Mouse (Mus musculus) spleen, postnatal 10 days (tissue): ENCODE measurements around the gene Prkg1.

Experiments
- DNase-seq, 2 experiments: peaks; one replicate each; pipeline ENCODE4 v3.0.0; 2021 to 2022; ENCODE audit warnings: low spot score in 2 of 2

Gene Prkg1

GRCm38 (mm10) chr19:31743241-31744045, 21.4 kb downstream of the Prkg1 start:
- DNase-seq, result no peak

GRCm38 (mm10) chr19:31714900-31715299, 49.9 kb downstream of the Prkg1 start:
- DNase-seq, result no peak

DNA sequence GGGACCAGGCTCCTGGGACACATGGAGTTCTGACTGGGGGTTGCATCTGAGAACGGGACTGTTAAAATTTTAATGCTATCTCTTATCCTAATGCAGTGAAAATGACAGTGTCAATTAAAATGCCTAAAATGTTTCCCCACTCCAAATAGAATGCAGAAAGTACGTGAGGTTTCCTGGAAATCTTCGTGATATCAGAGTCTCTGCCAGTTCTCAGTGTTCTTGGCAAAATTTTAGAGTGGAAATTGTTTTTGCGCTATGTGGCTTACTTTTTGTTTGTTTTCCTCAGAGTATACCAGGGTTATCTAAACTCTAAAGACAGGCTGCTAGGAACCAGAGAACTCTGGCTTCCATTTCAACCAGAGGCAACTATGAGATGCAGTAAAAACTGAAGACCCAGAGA, 50.4 kb downstream of the Prkg1 start:
- DNase-seq, result no peak

DNA sequence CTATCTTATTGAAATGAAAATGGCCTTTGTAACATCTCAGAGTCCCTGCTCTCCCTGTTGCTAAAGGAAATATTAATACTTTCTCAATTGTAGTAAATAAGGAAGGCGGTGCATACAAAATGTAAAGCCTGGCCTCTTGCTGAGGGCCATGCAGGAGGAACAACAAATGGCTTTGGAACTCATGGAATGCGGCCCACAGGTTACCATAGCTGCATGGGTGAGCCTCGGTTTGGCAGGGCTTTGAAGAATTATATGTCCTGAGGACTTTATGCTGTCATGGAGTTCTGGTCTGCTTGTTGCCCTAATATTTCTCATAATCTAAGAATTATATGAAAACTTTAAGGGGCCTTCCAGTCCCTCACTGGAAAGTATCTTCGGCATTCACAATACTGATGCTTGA, 51.5 kb downstream of the Prkg1 start:
- no peak for DNase-seq

DNA sequence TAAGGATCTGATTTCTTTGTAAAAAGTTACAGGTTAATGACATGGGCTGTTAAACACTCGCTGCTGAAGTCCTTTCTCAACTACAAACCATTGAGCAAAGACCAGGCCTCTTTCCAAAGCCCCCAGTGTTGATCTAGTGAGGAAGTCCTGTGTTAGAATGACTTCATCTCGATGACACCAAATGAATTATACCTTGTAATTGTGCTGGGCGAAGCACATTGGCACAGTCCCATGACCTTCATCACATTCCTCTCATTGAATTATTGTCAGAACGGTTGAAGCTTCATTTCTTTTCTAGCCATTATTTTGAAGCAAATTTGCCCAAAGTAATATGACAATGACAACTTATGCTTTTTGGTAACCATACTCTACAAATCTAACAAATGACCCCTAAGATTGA, 54.5 kb downstream of the Prkg1 start:
- no peak for DNase-seq

- DNase-seq, result no peak
Observed at GRCm38 (mm10) chr19:31703991-31704390, 60.8 kb downstream of the Prkg1 start.

DNA sequence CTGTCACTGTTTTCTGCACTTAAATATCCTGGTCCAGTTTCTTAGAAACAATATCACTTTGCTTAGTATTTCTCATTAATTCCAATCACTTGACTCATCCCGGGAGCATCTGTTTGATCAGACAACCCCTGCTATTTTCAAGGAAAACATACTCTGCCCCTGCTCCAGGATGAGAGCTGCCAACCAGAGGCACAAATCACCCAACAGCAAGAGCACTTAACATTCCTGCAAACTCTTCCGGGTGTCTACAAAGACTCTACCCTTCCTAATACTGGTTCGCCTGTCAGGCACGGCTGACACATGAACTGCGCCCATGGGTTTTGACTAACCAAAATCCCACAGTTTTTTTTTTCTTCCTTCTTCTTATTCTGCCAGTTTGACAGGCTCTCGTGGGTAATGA, 65.9 kb downstream of the Prkg1 start:
- no peak for DNase-seq

GRCm38 (mm10) chr19:31680821-31681220, 84.0 kb downstream of the Prkg1 start:
- DNase-seq, result no peak

- no peak for DNase-seq
Observed at GRCm38 (mm10) chr19:31678324-31678723, 86.5 kb downstream of the Prkg1 start.

DNA sequence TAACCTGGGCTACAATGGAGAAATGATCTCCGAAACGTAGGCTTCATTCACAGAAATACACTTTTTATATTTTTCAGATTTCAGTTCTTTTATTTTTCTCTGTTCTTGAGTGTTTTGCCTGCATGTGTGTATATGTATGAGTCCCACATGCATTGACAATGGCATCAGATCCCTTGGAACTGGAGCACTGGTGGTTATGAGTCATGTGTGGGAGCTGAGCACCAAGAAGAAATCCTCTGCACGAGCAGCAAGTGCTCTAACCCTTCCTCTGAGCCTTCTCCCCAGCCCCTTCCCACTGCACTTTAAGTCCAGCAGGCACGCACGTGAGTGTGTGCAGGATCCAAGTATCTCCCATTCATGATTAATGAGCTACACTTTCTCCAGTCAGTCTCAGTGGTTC, 93.1 kb downstream of the Prkg1 start:
- no peak for DNase-seq

DNA sequence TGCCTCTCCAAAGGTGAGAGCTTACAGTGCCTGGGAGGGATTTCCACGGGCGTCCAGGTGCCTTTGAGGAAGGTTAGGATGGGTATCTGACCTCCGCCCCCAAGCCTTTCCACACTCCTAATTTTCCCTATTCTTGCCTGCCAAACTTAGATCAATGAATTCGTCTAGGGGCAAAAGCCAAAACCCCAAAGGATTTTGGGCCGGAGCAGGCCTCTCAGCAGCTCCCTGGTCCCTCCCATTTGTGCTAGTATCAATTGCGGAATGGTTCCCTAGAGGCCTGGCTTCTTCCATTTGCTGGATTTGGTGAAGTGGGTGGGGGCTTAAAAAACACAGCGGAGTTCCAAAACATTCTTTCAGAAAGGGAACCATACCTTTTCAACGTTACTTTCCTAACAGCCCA, 99.8 kb downstream of the Prkg1 start:
- no peak for DNase-seq

DNA sequence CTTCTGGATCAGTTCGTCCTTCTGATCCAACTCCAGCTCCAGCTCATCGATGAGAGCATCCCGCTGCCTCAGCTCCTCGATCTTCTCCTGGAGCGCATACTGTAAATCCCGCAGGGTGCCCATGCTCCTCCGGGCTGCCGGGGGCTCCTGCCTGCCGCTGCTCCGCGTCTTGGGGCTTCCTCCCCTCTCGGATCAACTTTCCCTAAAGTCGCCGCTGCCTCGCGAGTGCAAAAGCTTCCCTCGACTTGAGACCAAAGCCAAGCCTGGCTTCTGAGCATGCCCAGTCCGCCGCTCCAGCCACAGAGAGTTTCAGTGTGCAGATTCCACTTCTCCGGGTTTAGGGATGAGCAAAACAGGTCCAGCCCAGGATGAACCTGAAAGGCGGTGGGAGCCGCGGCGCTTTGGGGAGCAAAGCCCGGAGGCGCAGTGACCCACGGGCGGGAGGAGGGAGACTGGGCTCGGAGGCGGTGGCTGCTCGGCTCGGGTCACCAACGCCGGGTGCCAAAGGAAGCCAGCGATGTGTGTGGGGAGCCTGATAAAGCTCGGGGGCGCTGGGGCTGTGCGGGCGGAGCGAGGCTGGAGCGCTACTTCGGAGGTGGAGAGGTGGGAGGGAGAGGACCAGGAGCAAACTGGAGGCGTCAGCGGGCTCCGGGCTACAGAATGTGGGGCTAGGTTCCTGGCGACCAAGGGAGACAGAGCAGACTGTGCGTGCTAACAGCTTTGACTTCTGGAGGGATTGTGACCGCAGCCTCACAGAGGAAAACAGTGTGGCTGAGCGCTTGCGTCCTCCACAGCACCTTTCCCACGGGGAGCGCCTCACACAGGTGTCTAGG, 100.5 kb downstream of the Prkg1 start:
- DNase-seq, result peak in 1 of 2 experiments; percentile 16

GRCm38 (mm10) chr19:31663437-31664158, 101.2 kb downstream of the Prkg1 start:
- DNase-seq, result no peak

DNA sequence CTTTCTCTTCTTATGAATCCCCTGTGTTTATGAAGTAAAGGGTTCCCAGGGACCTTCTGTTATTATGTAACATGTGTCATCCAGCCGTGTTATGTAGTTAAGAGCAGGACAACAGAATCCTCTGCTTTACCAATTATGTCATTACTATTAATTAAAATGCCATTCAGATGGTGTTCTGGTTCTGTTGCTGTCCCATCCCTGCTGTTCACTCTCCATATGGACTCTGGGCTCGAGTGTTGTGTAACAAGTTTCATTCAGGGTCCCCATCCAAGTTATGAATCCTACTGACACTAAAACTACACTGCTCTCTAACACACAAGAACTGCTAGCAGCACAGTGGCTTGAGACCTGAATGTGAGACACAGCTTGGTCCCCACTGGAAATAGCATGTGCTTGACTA, 102.0 kb downstream of the Prkg1 start:
- no peak for DNase-seq

DNA sequence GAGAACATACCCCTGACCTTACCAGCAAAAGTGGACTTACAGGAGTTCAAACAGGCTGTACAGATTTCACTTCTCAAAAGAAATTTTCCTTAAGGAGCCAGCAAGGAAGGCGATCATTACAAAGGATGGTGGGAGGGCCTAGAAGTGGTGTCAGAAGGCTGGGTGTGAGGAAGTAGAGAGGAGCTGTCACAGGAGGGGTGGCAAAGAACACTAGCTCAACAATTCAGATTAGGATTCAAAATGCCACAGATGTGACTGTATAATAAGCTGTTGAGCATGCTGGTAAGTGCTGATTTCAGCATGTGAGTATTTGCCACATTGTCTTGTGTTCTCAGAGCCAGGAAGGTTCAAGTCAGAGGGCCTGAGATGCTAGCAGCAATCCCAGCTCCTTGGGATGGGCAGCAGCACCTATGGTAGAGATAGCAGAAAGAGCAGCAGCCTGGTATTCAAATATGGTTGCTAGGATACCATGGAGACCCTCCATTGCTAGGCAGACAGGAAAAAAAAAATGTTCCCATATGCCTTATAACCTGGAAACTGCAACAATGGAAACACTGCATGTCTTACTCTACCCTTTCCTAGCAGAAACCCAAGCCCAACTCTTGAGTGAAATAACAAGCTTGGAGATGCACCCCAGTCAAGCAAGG, 106.0 kb downstream of the Prkg1 start:
- no peak for DNase-seq

DNA sequence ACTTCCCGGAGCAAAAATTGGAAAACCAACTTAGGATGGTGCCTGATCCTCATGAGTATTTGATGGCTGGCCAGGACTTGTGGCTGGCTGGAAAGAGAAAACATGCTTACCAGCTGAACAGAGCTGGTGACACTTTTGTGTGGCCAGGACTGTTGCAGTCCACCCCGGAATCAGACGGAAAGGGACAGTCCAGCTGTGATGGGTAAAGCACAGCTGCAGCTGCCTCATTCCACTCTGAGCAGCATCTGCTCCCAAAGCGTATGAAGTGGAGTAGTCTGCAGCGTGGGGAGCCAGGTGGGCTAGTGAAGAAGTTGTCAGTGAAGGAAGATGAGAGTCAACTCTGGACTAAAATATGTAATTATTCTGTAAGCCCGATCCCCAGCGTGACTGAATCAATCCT, 108.6 kb downstream of the Prkg1 start:
- DNase-seq, result no peak

DNA sequence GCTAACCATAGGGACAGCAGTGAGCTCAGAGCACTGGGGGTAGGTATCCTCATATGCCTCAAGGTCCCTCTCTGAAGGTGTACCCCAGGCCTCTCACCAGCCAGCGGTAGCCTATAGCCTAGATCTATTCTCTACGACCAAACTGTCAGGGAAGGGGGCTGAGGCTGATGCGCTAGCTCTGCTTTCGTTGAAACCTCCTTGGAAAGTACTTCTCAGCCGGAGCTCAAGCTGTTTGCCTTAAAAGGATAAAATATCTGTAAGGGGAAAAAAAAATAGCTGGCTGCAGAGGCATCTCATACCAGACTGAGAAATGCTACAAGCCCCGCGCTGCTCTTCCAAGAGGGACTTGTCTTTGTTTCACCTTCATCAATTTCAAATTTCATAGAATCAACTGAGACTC, 109.0 kb downstream of the Prkg1 start:
- DNase-seq, result no peak

DNA sequence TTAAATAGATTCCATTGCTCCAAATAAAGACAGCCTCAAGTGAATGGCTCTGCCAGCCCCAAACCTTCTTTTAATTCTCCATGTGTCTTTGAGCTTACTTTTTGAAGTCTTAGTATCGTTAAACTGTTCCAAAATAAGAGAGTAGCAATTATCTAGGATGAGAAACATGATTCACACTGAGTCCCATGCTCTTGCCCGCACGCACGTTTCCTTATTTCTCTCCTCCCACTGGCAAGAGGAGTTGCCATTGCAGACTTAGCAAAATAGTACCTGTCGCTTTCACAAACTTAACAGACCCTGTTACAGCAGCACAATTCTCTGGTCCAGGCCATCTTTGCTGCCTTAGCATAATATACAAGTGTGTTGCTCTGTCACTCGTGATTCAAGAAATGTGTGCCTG, 110.8 kb downstream of the Prkg1 start:
- no peak for DNase-seq

DNA sequence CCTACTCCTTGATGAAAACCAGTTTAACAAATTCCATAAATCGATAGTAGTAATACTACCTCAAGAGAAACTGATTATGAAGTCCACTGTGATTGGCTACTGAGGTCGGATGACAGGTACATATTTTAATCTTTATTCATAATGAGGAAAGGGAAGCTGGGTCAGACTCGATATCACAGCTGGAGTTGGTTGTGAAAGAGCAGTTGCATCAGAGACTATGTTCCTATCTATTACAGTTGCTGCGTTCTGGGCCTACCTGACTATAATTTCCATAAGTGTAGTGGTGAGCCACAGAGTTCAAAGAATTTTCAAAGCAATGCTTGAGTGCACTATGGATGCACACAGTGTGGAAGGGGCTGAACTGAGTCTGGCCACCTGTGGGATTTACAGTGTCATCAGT, 114.4 kb downstream of the Prkg1 start:
- no peak for DNase-seq

GRCm38 (mm10) chr19:31647492-31647891, 117.3 kb downstream of the Prkg1 start:
- no peak for DNase-seq

DNA sequence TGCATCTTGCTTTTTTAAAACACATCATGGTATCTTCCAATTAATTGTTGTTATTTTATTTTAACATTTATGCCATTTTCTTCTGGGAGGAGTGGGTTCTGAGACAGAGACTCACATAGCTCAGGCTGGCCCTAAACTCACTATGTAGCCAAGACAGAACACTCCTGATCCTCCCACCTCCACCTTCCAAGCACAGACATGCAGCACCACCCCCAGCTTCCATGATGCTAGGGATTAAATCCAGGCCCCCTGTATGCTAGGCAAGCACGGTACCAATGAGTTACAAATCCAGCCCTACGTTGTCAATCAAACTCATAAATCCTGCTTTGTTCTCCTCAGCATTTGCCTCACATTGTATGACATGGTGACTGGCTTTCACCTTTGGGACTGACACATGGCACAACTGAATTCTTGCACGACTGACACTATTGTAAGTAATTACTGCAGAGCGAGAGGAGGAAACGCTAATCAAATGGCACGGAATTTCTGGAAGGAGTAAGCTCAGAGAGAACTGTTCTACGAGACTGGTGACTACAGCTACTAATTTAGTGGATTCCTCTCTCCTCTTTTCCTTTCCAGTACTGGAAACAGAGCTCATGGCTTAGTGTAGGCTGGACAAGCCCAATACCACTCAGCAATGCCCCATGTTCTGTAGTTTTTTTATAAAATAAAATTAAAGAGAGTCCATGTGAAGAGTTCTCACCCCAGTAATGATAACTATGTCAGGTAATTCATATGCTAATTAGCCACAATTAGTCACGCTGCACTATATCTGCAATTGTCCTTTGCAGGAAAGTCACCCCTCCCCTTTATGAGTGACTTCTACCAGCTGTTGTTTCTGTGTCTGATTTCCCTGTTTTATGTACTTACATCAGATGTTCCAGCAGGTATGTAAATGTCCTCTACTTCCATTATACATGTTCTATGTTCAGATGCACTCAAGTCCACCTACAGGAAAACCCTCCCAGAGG, 133.6 kb downstream of the Prkg1 start:
- DNase-seq, result no peak
